Mouse (Mus musculus) heart, postnatal 0 days (tissue): ENCODE measurements at regions not wholly inside any gene's neighbourhood (a gene's known extent, or its start where the extent isn't known, plus 50 kb on each side); places are given as distances from the start of the nearest gene placed in this dataset.

Experiments used
- ATAC-seq: fragments of 200-750 bp; cut with Nextera tagmentation; 2 replicates; pipeline ENCODE4 v1.8.0; 2017; ENCODE audit warnings: low read depth, moderate number of reproducible peaks, moderate library complexity; ENCODE audit not compliant: insufficient read depth
- DNase-seq: peaks from one replicate; pipeline ENCODE4 v3.0.0-alpha.2; 2016; ENCODE audit warnings: low spot score
- H3K27ac ChIP-seq: fragments of 300-500 bp; sonication (generic); 2 replicates; pipeline ENCODE4 v1.5.1; 2014; ENCODE audit warnings: low read depth, mild to moderate bottlenecking
- H3K27me3 ChIP-seq: fragments of 300-500 bp; sonication (generic); 2 replicates; pipeline ENCODE4 v1.6.1; 2014; ENCODE audit warnings: low read length, mixed read lengths; ENCODE audit not compliant: control insufficient read depth, insufficient read depth
- H3K36me3 ChIP-seq: fragments of 300-500 bp; sonication (generic); replicated peaks from 2 replicates; pipeline ENCODE4 v1.6.1; 2014; ENCODE audit warnings: low read length, mixed read lengths; ENCODE audit not compliant: control insufficient read depth, insufficient read depth
- H3K4me1 ChIP-seq: fragments of 300-500 bp; sonication (generic); 2 replicates; pipeline ENCODE4 v1.6.1; 2014; ENCODE audit warnings: antibody characterized with exemption; ENCODE audit not compliant: control insufficient read depth, insufficient read depth
- H3K4me2 ChIP-seq: fragments of 300-500 bp; sonication (generic); 2 replicates; pipeline ENCODE4 v1.6.1; 2014; ENCODE audit warnings: low read depth, mild to moderate bottlenecking, low read length, moderate library complexity
- H3K4me3 ChIP-seq: fragments of 300-500 bp; sonication (generic); 2 replicates; pipeline ENCODE4 v1.5.1; 2014; ENCODE audit warnings: low read depth, low read length
- H3K9ac ChIP-seq: fragments of 300-500 bp; sonication (generic); replicated peaks from 2 replicates; pipeline ENCODE4 v1.6.1; 2014; ENCODE audit warnings: low read depth, low read length, mixed read lengths
- H3K9me3 ChIP-seq: fragments of 300-500 bp; sonication (generic); replicated peaks from 2 replicates; pipeline ENCODE4 v1.6.1; 2016; ENCODE audit warnings: low read length; ENCODE audit not compliant: control insufficient read depth
- CTCF ChIP-seq: IDR thresholded peaks from 2 replicates; pipeline ENCODE4 v1.5.1; 2016; ENCODE audit warnings: antibody characterized with exemption, control low read depth, low read depth
- EP300 ChIP-seq: IDR thresholded peaks from 2 replicates; pipeline ENCODE4 v1.6.1; 2016; ENCODE audit warnings: antibody characterized with exemption, low read depth
- WGBS: fragments of 180-500 bp; shearing (Covaris S2); extraction: QIAGEN DNeasy Blood & Tissue Kit; methylation state at CpG from one replicate; pipeline ENCODE4 v1.1.7; 2014; 5-methylcytosine and 5-hydroxymethylcytosine counted together

DNA sequence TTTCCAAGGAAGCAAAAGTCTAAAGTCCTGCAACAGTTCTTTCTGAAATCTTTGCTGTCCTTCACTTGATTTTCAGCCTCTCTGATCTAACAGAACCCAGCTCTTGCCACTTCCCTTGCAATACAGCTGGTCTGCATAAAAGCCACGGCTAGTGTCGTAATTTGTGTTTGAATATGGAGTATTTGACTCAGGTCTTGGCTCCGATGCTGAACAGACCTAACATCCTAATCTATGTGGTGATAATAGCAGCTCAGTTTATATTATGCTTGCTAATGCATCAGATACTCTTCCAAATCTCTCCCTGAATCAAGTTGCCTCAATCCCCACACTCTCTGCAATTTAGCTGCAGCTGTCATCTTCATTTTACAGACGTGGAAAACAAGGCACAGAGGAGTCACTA lies 109.5 kb upstream of the Nphp3 start:
- Histone ChIP-seq H3K9me3 (no peaks in the 10 kb centered on the region), H3K4me2 (no peak overlapping the region), H3K4me1 (peaks cover 3% of the 10 kb centered on the region; the same call in 1 of the 2 replicates), H3K9ac (no peak overlapping the region), H3K27ac (no peak overlapping the region), H3K4me3 (no peak overlapping the region), H3K36me3 (no peaks in the 10 kb centered on the region), H3K27me3 (no peaks in the 10 kb centered on the region)
- DNase-seq (no peak), ATAC-seq (no peak)
- no peak for TF ChIP-seq EP300
- no peak for TF ChIP-seq CTCF
- WGBS = 60% methylated on average over 4 of the region's 4 CpGs

DNA sequence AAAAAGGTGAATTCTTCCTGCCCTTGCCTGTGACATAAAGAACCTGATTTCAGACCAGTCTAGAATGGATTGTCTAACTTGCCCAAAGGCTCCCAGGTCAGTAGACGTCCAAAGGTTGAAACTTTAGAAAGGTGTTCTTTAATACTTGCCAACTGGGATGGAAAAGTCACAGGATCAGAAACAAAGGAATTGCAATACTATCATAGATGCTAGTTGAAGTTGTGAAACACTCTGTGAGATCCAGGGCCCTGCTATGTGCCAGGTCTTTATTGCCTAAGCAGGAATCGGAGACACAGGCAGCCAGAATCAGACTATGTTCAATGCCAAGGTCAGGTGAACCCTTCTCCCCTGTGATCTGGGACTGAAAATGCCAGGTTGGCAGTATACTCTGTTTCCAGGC lies 108.0 kb upstream of the Nphp3 start:
- Histone ChIP-seq H3K4me1 (peaks cover 3% of the 10 kb centered on the region; the same call in 1 of the 2 replicates), H3K36me3 (no peaks in the 10 kb centered on the region), H3K9me3 (no peaks in the 10 kb centered on the region), H3K27me3 (no peaks in the 10 kb centered on the region), H3K4me3 (no peak overlapping the region), H3K27ac (no peak overlapping the region), H3K4me2 (no peak overlapping the region), H3K9ac (no peak overlapping the region)
- DNase-seq = no peak
- TF ChIP-seq CTCF = no peak
- no peak for TF ChIP-seq EP300
- WGBS = 91% methylated on average over 2 of the region's 2 CpGs
- ATAC-seq = no peak

DNA sequence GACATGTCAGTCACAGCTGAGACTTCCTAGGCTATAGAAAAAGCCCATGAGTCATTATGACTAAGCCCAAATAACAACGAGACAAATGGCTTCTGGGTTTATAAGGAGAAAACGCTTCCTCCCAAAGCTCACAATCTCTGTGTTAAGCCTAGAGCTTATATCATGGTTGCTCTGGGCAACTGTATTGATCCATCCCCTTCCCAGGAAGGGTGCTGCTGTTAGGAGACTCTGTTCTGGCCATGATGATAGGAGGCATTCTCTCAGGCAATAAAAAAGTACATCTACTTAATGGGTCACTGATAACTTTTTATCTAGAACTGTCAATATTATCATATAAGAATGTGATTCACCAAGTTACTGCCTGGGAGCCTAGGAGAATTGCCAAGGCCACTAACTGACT lies 103.0 kb upstream of the Nphp3 start:
- Histone ChIP-seq H3K9ac (no peak overlapping the region), H3K36me3 (no peaks in the 10 kb centered on the region), H3K4me3 (no peak overlapping the region), H3K4me2 (no peak overlapping the region), H3K27ac (no peak overlapping the region), H3K27me3 (no peaks in the 10 kb centered on the region), H3K4me1 (no peaks in the 10 kb centered on the region), H3K9me3 (no peaks in the 10 kb centered on the region)
- WGBS = 32% methylated on average over 2 of the region's 2 CpGs
- ATAC-seq = no peak
- no peak for TF ChIP-seq CTCF
- TF ChIP-seq EP300 = no peak
- DNase-seq = no peak

DNA sequence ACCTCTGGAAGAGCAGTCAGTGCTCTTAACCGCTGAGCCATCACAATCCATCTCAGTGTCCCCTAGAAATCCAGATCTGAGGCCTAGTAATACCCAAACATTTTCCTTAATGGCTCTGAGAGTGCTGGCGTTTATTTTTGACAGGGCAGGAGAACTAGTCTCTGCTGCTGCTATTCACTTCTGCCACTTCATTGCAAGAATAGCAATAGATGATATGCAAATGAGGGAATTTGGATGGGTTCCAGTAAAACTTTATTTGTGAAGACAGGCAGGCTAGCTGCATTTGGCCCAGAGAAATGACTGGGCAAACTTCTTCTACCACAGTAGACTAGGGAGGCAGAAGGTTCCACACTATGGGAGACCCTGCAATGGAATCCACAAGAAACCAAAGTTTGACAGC lies 91.0 kb upstream of the Nphp3 start:
- Histone ChIP-seq H3K36me3 (no peaks in the 10 kb centered on the region), H3K4me3 (no peak overlapping the region), H3K27ac (peak overlapping the region; percentile 64), H3K4me2 (no peak overlapping the region), H3K9me3 (no peaks in the 10 kb centered on the region), H3K4me1 (peaks cover 14% of the 10 kb centered on the region), H3K9ac (no peak overlapping the region), H3K27me3 (no peaks in the 10 kb centered on the region)
- TF ChIP-seq EP300 (no peak), CTCF (no peak)
- ATAC-seq (peak; percentile 64), DNase-seq (peak; percentile 74)
- WGBS = 24% methylated on average over 2 of the region's 2 CpGs

- H3K4me1 ChIP-seq = 0 out of 2 replicates have a peak, but pooled peaks cover 6% of the 10 kb centered on the region
- DNase-seq (no peak), ATAC-seq (no peak)
- H3K9ac ChIP-seq = no peak overlapping the region
- no peak for TF ChIP-seq EP300
- TF ChIP-seq CTCF = no peak
- no peaks in the 10 kb centered on the region for H3K36me3 ChIP-seq
- no peak overlapping the region for H3K27ac ChIP-seq
- no peaks in the 10 kb centered on the region for H3K9me3 ChIP-seq
- 66% methylated on average over 4 of the region's 4 CpGs for WGBS
- H3K4me2 ChIP-seq = no peak overlapping the region
- no peak overlapping the region for H3K4me3 ChIP-seq
- no peaks in the 10 kb centered on the region for H3K27me3 ChIP-seq
Observed at GRCm38 (mm10) chr9:103915126-103915525, 87.2 kb upstream of the Nphp3 start.

DNA sequence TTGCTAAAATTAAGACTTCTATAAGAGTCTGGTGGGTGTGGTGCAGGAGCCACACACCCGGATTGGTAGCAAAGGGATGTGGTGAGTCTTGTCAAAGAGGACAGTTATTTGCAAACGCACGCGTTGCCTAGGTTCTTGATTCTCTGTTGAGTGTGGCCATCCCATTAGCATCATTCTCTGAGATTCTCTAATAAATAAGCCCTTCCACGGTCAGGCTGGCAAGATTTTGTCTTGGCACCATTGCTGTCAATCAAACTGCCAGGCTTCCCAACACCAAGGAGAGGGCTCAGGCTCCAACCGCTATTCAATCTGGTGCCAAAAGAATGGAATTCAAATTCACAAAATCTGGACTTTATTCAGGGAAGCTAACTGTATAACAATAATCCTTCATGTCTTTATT lies 84.6 kb upstream of the Nphp3 start:
- no peak for ATAC-seq
- no peak for TF ChIP-seq CTCF
- TF ChIP-seq EP300 = no peak

More for the DNA sequence above, 84.6 kb upstream of the Nphp3 start:
- WGBS = 87% methylated on average over 6 of the region's 6 CpGs
- Histone ChIP-seq H3K27me3 (no peaks in the 10 kb centered on the region), H3K9ac (no peak overlapping the region), H3K9me3 (no peaks in the 10 kb centered on the region), H3K27ac (no peak overlapping the region), H3K4me1 (no peaks in the 10 kb centered on the region), H3K4me2 (no peak overlapping the region), H3K4me3 (no peak overlapping the region), H3K36me3 (no peaks in the 10 kb centered on the region)
- DNase-seq = no peak
